Mouse (Mus musculus) testis, adult 2 months (tissue): ENCODE measurements around the gene Sipa1l1.

Experiments
- CTCF ChIP-seq: fragments of 200-500 bp; IDR thresholded peaks from 2 replicates; pipeline ENCODE4 v1.5.1; 2012; ENCODE audit warnings: low read depth, mild to moderate bottlenecking, inconsistent platforms, low read length, moderate library complexity; ENCODE audit not compliant: control insufficient read depth, insufficient read depth, insufficient replicate concordance
- POLR2A ChIP-seq: fragments of 200-500 bp; IDR thresholded peaks from 2 replicates; pipeline ENCODE4 v1.6.1; 2012; ENCODE audit warnings: low read depth, mild to moderate bottlenecking, inconsistent platforms, low read length, moderate library complexity; ENCODE audit not compliant: control insufficient read depth

DNA sequence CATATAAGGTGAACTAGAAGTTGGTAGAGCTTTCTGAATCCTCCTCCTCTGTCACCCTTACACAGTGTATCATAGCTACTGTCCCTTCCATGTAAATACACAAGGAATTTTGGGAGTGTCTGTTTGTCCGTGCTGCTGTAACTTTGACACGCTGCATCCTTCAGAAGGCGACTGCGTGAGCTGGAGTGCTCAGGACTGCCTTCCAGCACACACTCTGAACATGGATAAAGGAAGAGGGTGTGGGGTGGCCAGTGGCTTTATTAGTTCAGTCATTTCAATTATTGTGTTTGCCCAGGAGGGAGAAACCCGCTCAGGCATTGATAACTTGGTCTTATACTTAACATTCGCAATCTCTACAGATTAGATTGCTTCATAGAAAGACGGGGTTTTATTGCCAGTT lies 195.1 kb downstream of the Sipa1l1 start:
- no peak for TF ChIP-seq CTCF
- no peak for TF ChIP-seq POLR2A
